Mouse (Mus musculus): Measurements from ENCODE around the gene Cep135.

GRCm38 (mm10) chr5:76642076-76642475 is 53.6 kb downstream of the Cep135 start:
- TF ChIP-seq CTCF (IDR thresholded peaks at IDR 0.05; ENCODE audit: low read depth, low read length) (no peak), POLR2A (IDR thresholded peaks at IDR 0.05; ENCODE audit: borderline replicate concordance, low read depth, low read length) (no peak)

Measured in bone marrow macrophage, adult 2 months (primary cell).